In the genomic region with DNA sequence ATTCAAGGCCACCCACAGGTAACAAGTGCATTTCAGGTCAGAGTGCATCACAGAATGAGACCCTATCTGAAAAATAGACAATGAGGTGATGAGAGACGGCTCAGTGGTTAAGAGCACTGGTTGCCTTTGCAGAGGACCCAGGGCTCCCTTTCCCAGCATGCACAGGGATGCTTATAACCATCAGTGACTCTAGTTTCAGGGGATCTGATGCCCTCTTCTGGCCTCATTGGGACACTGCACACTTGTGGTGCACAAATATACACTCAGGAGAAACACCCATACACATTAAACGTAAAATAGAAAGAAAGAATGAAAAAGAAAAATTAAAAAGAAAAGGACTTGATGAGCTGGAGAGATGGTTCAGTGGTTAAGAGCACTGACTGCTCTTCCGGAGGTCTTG, we compare ENCODE assay signal across 15 mouse cellular contexts.
"Had no signal": no experiment of that assay in that cellular context is flagged by ENCODE, and none has a peak within 500 bp of the region (broad histone marks: within the 10 kb centered on the region; RNA-seq: fewer than 3 reads in every experiment).

No protein-coding gene starts in this region.

- H3K27ac ChIP-seq: kidney, embryonic 15.5 days; limb, embryonic 13.5 days; liver, embryonic 15.5 days; neural tube, embryonic 12.5 days had no signal

- H3K9ac ChIP-seq: kidney, embryonic 15.5 days; limb, embryonic 13.5 days; liver, embryonic 15.5 days; lung, embryonic 14.5 days; neural tube, embryonic 12.5 days had no signal

- H3K4me3 ChIP-seq: kidney, embryonic 15.5 days; limb, embryonic 13.5 days; liver, embryonic 15.5 days; neural tube, embryonic 12.5 days had no signal

- H3K27me3 ChIP-seq: kidney, embryonic 15.5 days; limb, embryonic 13.5 days; neural tube, embryonic 12.5 days had no signal

- H3K4me2 ChIP-seq: kidney, embryonic 15.5 days; limb, embryonic 13.5 days; liver, embryonic 15.5 days; lung, embryonic 14.5 days; neural tube, embryonic 12.5 days had no signal

- H3K36me3 ChIP-seq: kidney, embryonic 15.5 days; limb, embryonic 13.5 days; liver, embryonic 15.5 days; neural tube, embryonic 12.5 days had no signal

- H3K4me1 ChIP-seq: neural tube, embryonic 12.5 days had no signal

- DNase-seq: kidney, adult 2 months; kidney, postnatal 25 days; layer of hippocampus, adult 9-11 months; left cerebral cortex, postnatal 4 days; lung, embryonic 14.5 days; lung, postnatal 14 days; midbrain, embryonic 14.5 days; right cerebral cortex, postnatal 4 days; spleen, adult 18-20 months; thymus, adult 2 months; thymus, postnatal 25 days had no signal

- H3K9me3 ChIP-seq: limb, embryonic 13.5 days; liver, embryonic 15.5 days; neural tube, embryonic 12.5 days had no signal
